19 mouse cellular contexts compared by ENCODE assay signal in the genomic region with DNA sequence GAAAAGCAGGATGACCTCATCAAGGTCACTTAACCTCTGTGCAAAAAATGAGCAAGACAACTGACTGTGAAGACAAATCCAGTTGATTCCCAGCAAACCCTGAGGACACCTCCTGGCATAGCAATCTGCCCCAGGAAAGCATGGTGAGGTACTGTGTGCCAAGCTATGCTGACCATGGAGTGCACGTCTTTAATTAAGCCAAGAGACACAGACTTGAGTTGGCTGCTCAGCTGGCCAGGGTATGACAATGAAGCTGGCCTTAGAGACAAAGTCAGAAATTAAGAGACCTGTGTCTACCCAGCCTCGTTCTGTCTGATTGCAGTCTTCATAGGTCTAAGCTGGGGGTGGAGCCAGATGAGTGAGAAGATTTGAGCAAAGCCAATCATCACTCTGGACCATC.
DNase-seq lines count a peak whose midpoint lies in the region; ATAC-seq lines count a peak whose summit lies in the region.
"Had no signal": no experiment of that assay in that cellular context is flagged by ENCODE, and none has a peak within 500 bp of the region (broad histone marks: within the 10 kb centered on the region; RNA-seq: fewer than 3 reads in every experiment).

No protein-coding gene starts in this region.

- H3K4me1 ChIP-seq in midbrain, embryonic 11.5 days (ENCODE audit: control insufficient read depth, insufficient read depth, low read length) = no peaks in the 10 kb centered on the region
- no peaks in the 10 kb centered on the region for H3K4me1 ChIP-seq in midbrain, embryonic 14.5 days (ENCODE audit: control insufficient read depth, insufficient read depth, low read length)

- H3K27ac ChIP-seq in midbrain, embryonic 11.5 days (ENCODE audit: low read depth, low read length) = no peak overlapping the region
- no peak overlapping the region for H3K27ac ChIP-seq in midbrain, embryonic 14.5 days (replicated peaks; ENCODE audit: low read depth, low read length)

- H3K9me3 ChIP-seq in midbrain, embryonic 11.5 days (ENCODE audit: control insufficient read depth, low read length) = no peaks in the 10 kb centered on the region
- H3K9me3 ChIP-seq in midbrain, embryonic 14.5 days (ENCODE audit: control insufficient read depth, low read length) = no peaks in the 10 kb centered on the region
- H3K9me3 ChIP-seq: G1E had no signal

- no peaks in the 10 kb centered on the region for H3K27me3 ChIP-seq in midbrain, embryonic 11.5 days (ENCODE audit: control insufficient read depth, insufficient read depth, low read length)
- H3K27me3 ChIP-seq in midbrain, embryonic 14.5 days (ENCODE audit: control insufficient read depth, insufficient read depth, low read length) = no peaks in the 10 kb centered on the region
- H3K27me3 ChIP-seq: CH12.LX, Patski had no signal

- H3K4me2 ChIP-seq in midbrain, embryonic 11.5 days = no peak overlapping the region
- no peak overlapping the region for H3K4me2 ChIP-seq in midbrain, embryonic 14.5 days (ENCODE audit: low read length)

- WGBS in midbrain, embryonic 11.5 days = 79% methylated on average over 2 of the region's 2 CpGs
- 86% methylated on average over 2 of the region's 2 CpGs for WGBS in midbrain, embryonic 14.5 days

- no peak overlapping the region for H3K9ac ChIP-seq in midbrain, embryonic 11.5 days (ENCODE audit: low read length)
- no peak overlapping the region for H3K9ac ChIP-seq in midbrain, embryonic 14.5 days (replicated peaks; ENCODE audit: low read length)

- H3K36me3 ChIP-seq in midbrain, embryonic 11.5 days (ENCODE audit: control insufficient read depth, insufficient read depth, low read length) = no peaks in the 10 kb centered on the region
- H3K36me3 ChIP-seq in midbrain, embryonic 14.5 days (ENCODE audit: control insufficient read depth, insufficient read depth, low read length) = no peaks in the 10 kb centered on the region
- H3K36me3 ChIP-seq: G1E had no signal

- no peak for ATAC-seq in midbrain, embryonic 11.5 days (ENCODE audit: low FRiP score)
- ATAC-seq in midbrain, embryonic 14.5 days (ENCODE audit: low FRiP score, low TSS enrichment) = no peak
- ATAC-seq: activated CD4-positive, CD25-positive, alpha-beta regulatory T cell, adult 4 months; CD4-positive, CD25-positive, alpha-beta regulatory T cell, adult 4 months; Patski had no signal

- no peak overlapping the region for H3K4me3 ChIP-seq in midbrain, embryonic 11.5 days (ENCODE audit: low read depth, low read length)
- H3K4me3 ChIP-seq in midbrain, embryonic 14.5 days (replicated peaks; ENCODE audit: low read depth, low read length) = no peak overlapping the region

- DNase-seq in adrenal gland, adult 2 months = peak; percentile 32
- no peak for DNase-seq in adrenal gland, postnatal 14 days
- DNase-seq in midbrain, embryonic 11.5 days (ENCODE audit: low spot score, missing footprints) = peak; percentile 65
- DNase-seq in midbrain, embryonic 14.5 days = no peak
- DNase-seq: adrenal gland, adult 8-10 months; adrenal gland, postnatal 10 days; adrenal gland, postnatal 25 days; adrenal gland, postnatal 36 days; B cell, adult 2 months; cerebellum, adult 11 months; cerebellum, adult 11-12 months; cerebellum, adult 18-20 months; cerebellum, adult 2 months; cerebellum, adult 8-10 months had no signal

Comparison
In these comparisons a context has a peak if more than half of its experiments do, and no peak if none do; other contexts are left out.
1. DNase-seq: peak in adrenal gland, adult 2 months (single experiment) and midbrain, embryonic 11.5 days (single experiment); none in adrenal gland, postnatal 14 days (single experiment) and midbrain, embryonic 14.5 days (single experiment).